Mouse (Mus musculus): ENCODE data around the gene Plekha6. TPM values are rescaled to one million over a fixed set of nuclear protein-coding genes. Genes with fewer than 3 reads are reported as not detected.

The Plekha6 gene
- 10 to 100 TPM; 22.2 to 32.7 TPM for total RNA-seq (2021)
- long read RNA-seq, experiment 1, partial matches to known transcripts, result 0 of 2 reads
- long read RNA-seq, experiment 1, other reads (novel, unspliced or antisense), result 2 of 2 reads
- long read RNA-seq, experiment 2, partial matches to known transcripts, result 1 of 5 reads
- long read RNA-seq, experiment 2, other reads (novel, unspliced or antisense), result 4 of 5 reads

- no peak for DNase-seq (ENCODE audit: low spot score in 2 of 2)
Observed at GRCm38 (mm10) chr1:133163820-133164431, at the start of gene Plekha6. Gene Plekha6, plus strand, starts transcription at chr1:133164210.

GRCm38 (mm10) chr1:133116108-133116507 lies 47.9 kb upstream of the Plekha6 start:
- no peak for DNase-seq (ENCODE audit: low spot score in 2 of 2)

DNA sequence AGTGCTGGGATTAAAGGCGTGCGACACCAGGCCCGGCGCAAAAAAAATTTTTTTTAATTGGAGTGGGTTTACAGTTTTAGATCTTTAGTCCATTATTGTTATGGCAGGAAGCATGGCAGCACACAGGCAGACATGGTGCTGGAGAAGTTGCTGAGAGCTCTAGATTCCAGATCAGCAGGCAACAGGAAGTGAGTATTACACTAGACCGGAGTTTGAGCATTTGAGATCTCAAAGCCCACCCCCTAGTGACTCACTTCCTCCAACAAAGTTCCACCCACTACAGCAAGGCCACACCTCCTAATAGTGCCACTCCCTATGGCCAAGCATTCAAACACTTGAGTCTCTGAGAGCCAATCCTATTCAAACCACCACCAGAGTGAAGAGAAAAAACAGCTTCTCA lies 45.9 kb upstream of the Plekha6 start:
- DNase-seq (ENCODE audit: low spot score in 2 of 2), result no peak

GRCm38 (mm10) chr1:133118844-133119243 lies 45.2 kb upstream of the Plekha6 start:
- DNase-seq (ENCODE audit: low spot score in 2 of 2), result no peak

GRCm38 (mm10) chr1:133119931-133120712 lies 43.9 kb upstream of the Plekha6 start:
- DNase-seq (ENCODE audit: low spot score in 2 of 2), result no peak

DNA sequence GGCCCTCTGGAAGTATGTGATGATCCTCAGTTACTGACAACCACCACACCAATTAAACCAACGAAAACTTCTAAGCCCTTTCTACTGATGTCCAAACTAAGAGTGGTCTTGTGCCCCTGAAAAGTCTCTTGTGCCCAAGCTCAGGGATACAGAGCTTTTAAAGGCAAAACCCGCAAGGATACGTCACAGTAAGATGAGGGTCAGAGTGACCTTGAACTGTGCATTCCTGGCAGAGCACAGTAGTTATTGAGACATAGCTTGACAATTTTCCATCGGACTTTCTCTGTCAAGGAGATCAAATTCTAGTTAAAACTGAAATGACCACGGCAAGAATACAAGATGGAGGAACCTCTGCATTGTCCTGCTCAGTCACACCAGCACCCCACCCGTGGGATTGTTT lies 42.8 kb upstream of the Plekha6 start:
- no peak for DNase-seq (ENCODE audit: low spot score in 2 of 2)

- DNase-seq (ENCODE audit: low spot score in 2 of 2), result no peak
Observed at GRCm38 (mm10) chr1:133124137-133124536, 39.9 kb upstream of the Plekha6 start.

GRCm38 (mm10) chr1:133125640-133126364 lies 38.2 kb upstream of the Plekha6 start:
- DNase-seq (ENCODE audit: low spot score in 2 of 2), result no peak

GRCm38 (mm10) chr1:133126365-133126740 lies 37.7 kb upstream of the Plekha6 start:
- no peak for DNase-seq (ENCODE audit: low spot score in 2 of 2)

GRCm38 (mm10) chr1:133127328-133127727 lies 36.7 kb upstream of the Plekha6 start:
- no peak for DNase-seq (ENCODE audit: low spot score in 2 of 2)

DNA sequence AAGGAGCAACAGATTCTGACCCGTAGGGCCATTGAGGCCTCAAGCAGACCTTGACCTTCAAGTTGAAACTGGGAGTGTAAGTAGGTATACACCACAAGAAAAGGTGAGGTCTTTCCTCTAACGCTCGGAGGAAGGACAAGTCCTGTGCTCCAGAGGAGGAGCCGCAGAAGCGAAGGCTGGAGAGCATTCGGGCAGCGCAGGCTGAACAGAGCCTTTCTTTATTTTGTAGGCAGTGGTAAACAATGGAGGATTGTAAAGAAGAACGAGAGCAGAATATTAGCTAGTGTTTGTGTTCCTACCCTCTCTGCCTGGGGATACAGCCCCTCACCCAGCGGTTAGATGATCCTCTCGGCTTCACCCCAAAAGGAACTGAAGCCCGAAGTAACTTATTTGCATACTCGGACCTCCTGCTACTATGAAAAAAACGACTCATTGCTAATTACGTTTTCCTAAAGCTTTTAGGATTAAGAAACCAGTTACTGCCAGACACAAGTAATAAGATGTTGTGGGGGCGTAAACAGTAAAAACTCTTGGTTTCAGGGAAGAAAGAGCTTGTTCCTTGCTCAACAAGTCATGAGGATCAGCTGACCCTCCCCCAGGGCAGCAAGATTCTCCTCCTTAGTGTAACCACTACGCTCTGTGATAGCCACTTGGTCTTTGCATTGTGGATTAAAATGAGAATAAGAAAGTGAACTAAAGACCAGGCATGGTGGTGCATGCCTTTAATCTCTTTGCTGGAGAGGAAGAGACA lies 34.4 kb upstream of the Plekha6 start:
- DNase-seq (ENCODE audit: low spot score in 2 of 2), result no peak

DNA sequence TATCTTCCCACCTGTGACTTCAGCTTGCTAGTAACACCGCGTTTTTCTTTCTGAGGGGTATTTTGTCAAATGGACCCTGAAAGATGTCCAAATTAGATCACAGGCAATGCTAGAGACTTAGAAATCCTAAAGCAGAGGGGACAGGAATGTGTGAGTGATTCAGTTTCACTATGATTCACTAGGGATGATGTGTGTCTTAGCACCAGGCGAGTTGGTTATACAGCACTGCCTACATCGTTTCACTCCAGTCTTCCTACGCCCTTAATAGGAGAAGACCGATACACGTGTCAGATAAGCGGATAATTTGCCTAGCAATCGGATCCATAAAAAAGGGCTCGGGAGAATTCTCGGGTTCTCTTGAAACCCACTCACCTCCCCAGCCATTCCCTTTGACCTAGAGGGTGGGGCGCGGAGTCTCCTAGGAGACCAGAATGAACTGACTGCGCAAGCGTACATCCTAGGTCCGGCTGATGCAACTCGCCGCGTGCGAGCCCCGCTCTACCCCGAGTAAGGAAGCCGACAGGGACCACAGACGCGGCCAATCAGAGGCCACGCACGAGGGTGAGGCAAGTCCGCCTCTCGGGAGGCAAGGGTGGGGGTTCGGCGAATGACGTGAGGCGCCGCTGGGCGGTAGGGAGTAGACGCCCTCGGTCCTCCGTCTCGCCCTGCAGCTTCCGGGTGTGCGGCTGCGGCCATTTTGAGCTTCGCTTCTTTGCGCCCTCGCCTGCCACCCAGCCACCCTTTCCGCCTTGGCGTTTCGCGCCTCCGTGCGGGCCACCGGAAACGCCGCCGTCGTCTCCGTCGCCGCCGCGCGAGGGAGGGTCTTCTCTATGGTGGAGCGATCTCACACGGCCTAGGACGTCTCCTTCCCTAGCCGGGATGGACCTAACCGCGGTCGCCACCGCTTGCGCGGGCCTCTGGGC lies 33.1 kb upstream of the Plekha6 start, which contains the start of gene Ppp1r15b:
Gene Ppp1r15b (plus strand): TSS at position 506 of the 923 bp plus-strand sequence.
- peak; percentile 95 to 97 for DNase-seq (ENCODE audit: low spot score in 2 of 2)

- no peak for DNase-seq (ENCODE audit: low spot score in 2 of 2)
Observed at GRCm38 (mm10) chr1:133131561-133131905, 32.5 kb upstream of the Plekha6 start.

- DNase-seq (ENCODE audit: low spot score in 2 of 2), result no peak
Observed at GRCm38 (mm10) chr1:133131936-133132335, 32.1 kb upstream of the Plekha6 start.

- no peak for DNase-seq (ENCODE audit: low spot score in 2 of 2)
Observed at GRCm38 (mm10) chr1:133132388-133133326, 31.4 kb upstream of the Plekha6 start.

DNA sequence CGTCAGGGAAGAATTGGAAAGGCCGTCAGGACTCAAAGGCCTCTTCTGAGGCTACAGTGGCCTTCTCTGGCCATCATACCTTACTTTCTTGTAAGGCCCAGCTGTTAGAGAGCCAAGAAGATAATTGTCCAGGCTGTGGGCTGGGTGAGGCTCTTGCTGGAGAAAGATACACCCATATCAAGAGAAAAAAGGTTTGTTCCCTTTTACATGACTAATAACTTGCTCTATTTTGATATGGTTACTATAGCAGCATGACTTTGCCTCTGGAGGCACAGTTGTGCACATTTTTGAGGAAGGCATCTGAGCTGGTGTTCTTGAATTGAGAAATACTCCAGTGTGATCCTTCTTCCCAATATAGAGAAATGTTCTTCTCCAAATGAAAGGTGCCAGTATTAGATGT lies 30.6 kb upstream of the Plekha6 start:
- no peak for DNase-seq (ENCODE audit: low spot score in 2 of 2)

- no peak for DNase-seq (ENCODE audit: low spot score in 2 of 2)
Observed at GRCm38 (mm10) chr1:133134071-133134470, 29.9 kb upstream of the Plekha6 start.

DNA sequence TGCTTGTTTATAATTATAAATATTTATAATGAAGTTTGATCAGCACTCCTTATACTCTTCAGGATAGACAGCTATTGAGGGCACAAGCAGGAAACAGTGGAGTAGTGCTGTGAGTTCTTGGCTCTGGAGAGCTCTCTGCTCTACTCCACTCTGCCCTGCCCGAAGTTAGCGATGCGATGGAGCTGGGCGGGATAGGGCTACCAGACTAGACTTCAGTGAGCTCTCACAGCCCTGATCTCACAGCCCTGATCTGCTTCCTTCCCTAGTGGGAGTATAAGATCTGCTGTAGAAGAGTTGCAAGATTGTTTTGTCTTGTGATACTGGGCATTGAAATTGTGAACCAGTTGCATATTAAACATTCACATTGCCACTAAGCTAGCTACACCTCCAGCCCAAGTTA lies 29.1 kb upstream of the Plekha6 start:
- no peak for DNase-seq (ENCODE audit: low spot score in 2 of 2)

DNA sequence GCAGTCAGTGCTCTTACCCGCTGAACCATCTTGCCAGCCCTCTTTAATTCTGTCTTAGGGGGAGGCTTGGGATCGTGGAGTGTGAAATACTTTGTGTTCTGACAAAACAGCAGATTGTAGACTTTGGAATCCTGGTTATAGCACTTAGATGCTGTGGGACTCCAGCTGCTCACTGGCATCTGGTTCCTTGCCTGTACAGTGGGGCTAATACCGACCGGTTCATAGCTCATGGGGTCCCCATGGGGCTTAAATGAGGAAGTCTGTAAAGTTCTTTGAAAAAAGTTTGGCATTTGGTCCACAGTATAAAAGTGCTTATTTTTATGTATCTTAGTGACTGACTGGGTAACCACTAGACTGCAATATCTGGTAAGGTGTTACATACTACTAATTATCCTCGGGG lies 28.2 kb upstream of the Plekha6 start:
- no peak for DNase-seq (ENCODE audit: low spot score in 2 of 2)
